In the genomic region with DNA sequence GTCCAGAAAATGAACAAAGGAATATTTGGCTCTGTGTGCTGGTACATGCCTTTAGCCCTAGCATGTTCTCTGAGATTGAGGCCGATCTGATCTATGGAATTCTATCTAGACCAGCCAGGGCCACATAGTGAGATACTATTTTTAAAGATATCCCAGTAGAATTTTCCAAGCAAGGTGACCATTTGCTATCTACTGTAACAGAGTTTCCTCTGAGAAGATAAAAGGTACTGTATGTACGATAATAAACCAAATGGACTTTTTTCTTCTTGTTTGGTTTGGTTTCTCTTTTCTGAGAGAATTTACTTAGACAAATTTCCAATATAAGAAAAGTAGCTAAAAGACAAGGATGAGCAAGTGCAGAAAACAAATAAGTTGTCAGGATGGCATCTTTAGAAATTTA, we compare ENCODE assay signal across 18 mouse cellular contexts.
"Had no signal": no experiment of that assay in that cellular context is flagged by ENCODE, and none has a peak within 500 bp of the region (broad histone marks: within the 10 kb centered on the region; RNA-seq: fewer than 3 reads in every experiment).

No protein-coding gene starts in this region.

- H3K27ac ChIP-seq: left cerebral cortex, adult 2 months; liver, embryonic 13.5 days; midbrain, embryonic 13.5 days; neural tube, embryonic 13.5 days had no signal

- H3K4me2 ChIP-seq: liver, embryonic 13.5 days; midbrain, embryonic 13.5 days; neural tube, embryonic 13.5 days had no signal

- ATAC-seq: midbrain, embryonic 13.5 days; midbrain, embryonic 16.5 days had no signal

- H3K9ac ChIP-seq: liver, embryonic 13.5 days; midbrain, embryonic 13.5 days; neural tube, embryonic 13.5 days had no signal

- H3K27me3 ChIP-seq: liver, embryonic 13.5 days; midbrain, embryonic 13.5 days; neural tube, embryonic 13.5 days had no signal

- H3K9me3 ChIP-seq: liver, embryonic 13.5 days; midbrain, embryonic 13.5 days; neural tube, embryonic 13.5 days had no signal

- H3K4me1 ChIP-seq: midbrain, embryonic 13.5 days; neural tube, embryonic 13.5 days had no signal

- DNase-seq: kidney, adult 9 months; kidney, postnatal 14 days; kidney, postnatal 4 days; layer of hippocampus, adult 9-11 months; liver, embryonic 13.5 days; lung, adult 2 months; lung, postnatal 14 days; lung, postnatal 4 days; retina, postnatal 1 day; right cerebral cortex, postnatal 25 days; spleen, adult 18-20 months; thymus, adult 18-20 months; thymus, postnatal 36 days had no signal

- H3K4me3 ChIP-seq: left cerebral cortex, adult 2 months; liver, embryonic 13.5 days; midbrain, embryonic 13.5 days; myocyte; neural tube, embryonic 13.5 days had no signal
